Mouse (Mus musculus) thymus, adult 2 months (tissue): Measurements from ENCODE around the gene Stk16.

Experiments used
- CTCF ChIP-seq: fragments of 200-500 bp; IDR thresholded peaks from 2 replicates; pipeline ENCODE4 v1.5.1; 2012; ENCODE audit warnings: mild to moderate bottlenecking, control low read depth, low read length, moderate library complexity, borderline replicate concordance; ENCODE audit not compliant: control insufficient read depth, poor library complexity, insufficient read depth; ENCODE audit errors: extremely low read depth
- POLR2A ChIP-seq: fragments of 200-500 bp; IDR thresholded peaks from 2 replicates; pipeline ENCODE4 v1.6.1; 2012; ENCODE audit warnings: mild to moderate bottlenecking, low read length, control low read depth, moderate library complexity; ENCODE audit not compliant: control insufficient read depth, poor library complexity, insufficient read depth; ENCODE audit errors: extremely low read depth

- TF ChIP-seq CTCF (no peak), POLR2A (no peak)
Observed at GRCm38 (mm10) chr1:75255516-75256046, 44.9 kb downstream of the Stk16 start.
